Mouse (Mus musculus): ENCODE results near the gene Erc2. TPM values are rescaled to one million over a fixed set of nuclear protein-coding genes. Genes with fewer than 3 reads are reported as not detected.

The Erc2 gene
- polyA plus RNA-seq, 1 experiment: 0.89 TPM

GRCm38 (mm10) chr14:27808080-27808479, 185.9 kb downstream of the Erc2 start:
- 2% methylated on average over 9 of the region's 9 CpGs for WGBS
- TF ChIP-seq POLR2A (IDR thresholded peaks at IDR 0.05; ENCODE audit: low read depth, low read length) (no peak), CTCF (IDR thresholded peaks at IDR 0.05; ENCODE audit: extremely low read depth, insufficient read length, insufficient replicate concordance, low read depth, low read length) (peak; percentile 60; the same call in 1 of the 2 replicates)
- Histone ChIP-seq H3K27ac (ENCODE audit: insufficient read depth, low read depth, low read length) (no peak overlapping the region), H3K27me3 (ENCODE audit: control insufficient read depth, insufficient read depth, low read length) (no peaks in the 10 kb centered on the region), H3K4me3 (ENCODE audit: low read depth, low read length) (no peak overlapping the region), H3K4me1 (ENCODE audit: control insufficient read depth, insufficient read depth, insufficient read length, low read length) (no peaks in the 10 kb centered on the region), H3K36me3 (ENCODE audit: control insufficient read depth, insufficient read depth, low read length) (no peaks in the 10 kb centered on the region)

DNA sequence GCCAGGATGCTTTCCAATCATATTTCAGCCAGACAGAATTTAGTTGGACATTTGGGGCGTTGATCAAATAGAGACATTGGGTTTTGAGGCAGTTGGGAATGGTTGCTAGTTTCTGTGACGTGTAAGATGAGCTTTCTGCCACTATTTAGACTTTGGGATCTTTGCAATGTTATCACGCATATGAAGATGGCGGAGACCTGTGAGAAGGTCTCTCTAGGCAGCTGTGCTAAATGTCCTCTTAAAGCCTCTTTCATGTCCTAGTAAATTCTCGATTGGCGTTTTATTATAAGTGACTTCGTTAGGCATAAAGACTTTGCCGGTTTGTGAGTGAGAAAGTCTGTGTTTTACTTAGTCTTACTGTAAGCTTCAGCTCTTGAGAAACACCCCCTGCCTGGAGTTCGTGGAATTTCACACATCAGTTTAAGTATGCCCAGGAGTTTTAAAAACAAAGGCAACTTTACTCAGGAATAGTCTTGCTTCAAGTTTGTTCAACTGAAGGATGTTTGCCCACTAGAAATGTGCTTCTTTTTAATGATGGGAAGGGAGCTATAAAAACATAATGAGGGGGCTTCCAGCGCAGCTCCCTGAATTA, 186.4 kb downstream of the Erc2 start:
- Histone ChIP-seq H3K4me1 (ENCODE audit: control insufficient read depth, insufficient read depth, insufficient read length, low read length) (no peaks in the 10 kb centered on the region), H3K27ac (ENCODE audit: insufficient read depth, low read depth, low read length) (no peak overlapping the region), H3K4me3 (ENCODE audit: low read depth, low read length) (no peak overlapping the region), H3K36me3 (ENCODE audit: control insufficient read depth, insufficient read depth, low read length) (no peaks in the 10 kb centered on the region), H3K27me3 (ENCODE audit: control insufficient read depth, insufficient read depth, low read length) (no peaks in the 10 kb centered on the region)
- TF ChIP-seq CTCF (IDR thresholded peaks at IDR 0.05; ENCODE audit: extremely low read depth, insufficient read length, insufficient replicate concordance, low read depth, low read length): no peak
- no peak for TF ChIP-seq POLR2A (IDR thresholded peaks at IDR 0.05; ENCODE audit: low read depth, low read length)
- WGBS: 54% methylated on average over 10 of the region's 10 CpGs

- H3K27me3 ChIP-seq (ENCODE audit: control insufficient read depth, insufficient read depth, low read length): no peaks in the 10 kb centered on the region
- no peaks in the 10 kb centered on the region for H3K4me1 ChIP-seq (ENCODE audit: control insufficient read depth, insufficient read depth, insufficient read length, low read length)
- TF ChIP-seq POLR2A (IDR thresholded peaks at IDR 0.05; ENCODE audit: low read depth, low read length): no peak
- no peak for TF ChIP-seq CTCF (IDR thresholded peaks at IDR 0.05; ENCODE audit: extremely low read depth, insufficient read length, insufficient replicate concordance, low read depth, low read length)
- WGBS: 47% methylated on average over 7 of the region's 7 CpGs
- H3K27ac ChIP-seq (ENCODE audit: insufficient read depth, low read depth, low read length): no peak overlapping the region
- H3K4me3 ChIP-seq (ENCODE audit: low read depth, low read length): no peak overlapping the region
- no peaks in the 10 kb centered on the region for H3K36me3 ChIP-seq (ENCODE audit: control insufficient read depth, insufficient read depth, low read length)
Measured at GRCm38 (mm10) chr14:27810790-27811189, 188.6 kb downstream of the Erc2 start.

DNA sequence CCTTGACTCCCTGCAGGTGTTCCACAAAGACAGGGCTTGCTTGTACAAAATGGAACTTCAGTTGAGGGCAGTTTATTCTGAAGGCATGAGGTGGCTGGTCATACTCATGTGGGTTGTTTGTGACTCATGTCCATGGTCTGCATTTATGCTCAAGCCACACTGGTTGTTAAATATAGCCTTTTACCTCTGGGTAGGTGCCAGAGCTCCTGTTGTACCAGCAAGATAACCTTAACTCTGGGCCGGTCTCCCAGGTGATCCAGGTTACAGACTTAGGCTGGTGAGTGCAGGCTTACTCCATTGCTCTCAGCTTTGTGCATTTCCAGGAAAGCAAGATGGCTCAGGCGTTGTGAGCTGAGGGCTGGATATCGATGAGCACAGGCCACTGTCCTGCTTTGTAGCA, 189.4 kb downstream of the Erc2 start:
- WGBS: 79% methylated on average over 3 of the region's 3 CpGs
- H3K36me3 ChIP-seq (ENCODE audit: control insufficient read depth, insufficient read depth, low read length): no peaks in the 10 kb centered on the region
- H3K27ac ChIP-seq (ENCODE audit: insufficient read depth, low read depth, low read length): no peak overlapping the region
- H3K27me3 ChIP-seq (ENCODE audit: control insufficient read depth, insufficient read depth, low read length): no peaks in the 10 kb centered on the region
- TF ChIP-seq CTCF (IDR thresholded peaks at IDR 0.05; ENCODE audit: extremely low read depth, insufficient read length, insufficient replicate concordance, low read depth, low read length) (no peak), POLR2A (IDR thresholded peaks at IDR 0.05; ENCODE audit: low read depth, low read length) (no peak)
- no peak overlapping the region for H3K4me3 ChIP-seq (ENCODE audit: low read depth, low read length)
- no peaks in the 10 kb centered on the region for H3K4me1 ChIP-seq (ENCODE audit: control insufficient read depth, insufficient read depth, insufficient read length, low read length)

DNA sequence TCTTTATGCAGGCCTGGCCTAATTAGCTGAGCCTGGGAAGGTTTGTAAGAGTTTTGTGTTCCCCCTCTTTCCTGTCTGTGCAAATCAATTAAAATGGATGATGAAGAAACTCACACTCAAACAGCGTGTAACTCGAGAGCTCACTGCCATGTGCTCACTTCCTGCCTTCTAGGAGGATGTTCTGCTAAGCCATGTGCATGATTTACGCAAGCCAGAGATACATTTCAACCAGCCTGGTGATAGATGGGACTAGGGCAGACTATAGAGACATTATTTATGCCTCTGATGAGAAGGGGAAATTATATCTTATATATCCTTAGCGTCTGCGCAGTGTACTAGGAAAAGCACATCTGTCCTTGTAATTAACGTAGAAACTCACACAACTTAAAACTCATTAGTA, 193.5 kb downstream of the Erc2 start:
- no peak overlapping the region for H3K4me3 ChIP-seq (ENCODE audit: low read depth, low read length)
- H3K27ac ChIP-seq (ENCODE audit: insufficient read depth, low read depth, low read length): no peak overlapping the region
- WGBS: 86% methylated on average over 6 of the region's 6 CpGs
- no peaks in the 10 kb centered on the region for H3K4me1 ChIP-seq (ENCODE audit: control insufficient read depth, insufficient read depth, insufficient read length, low read length)
- no peak for TF ChIP-seq POLR2A (IDR thresholded peaks at IDR 0.05; ENCODE audit: low read depth, low read length)
- TF ChIP-seq CTCF (IDR thresholded peaks at IDR 0.05; ENCODE audit: extremely low read depth, insufficient read length, insufficient replicate concordance, low read depth, low read length): no peak
- H3K36me3 ChIP-seq (ENCODE audit: control insufficient read depth, insufficient read depth, low read length): no peaks in the 10 kb centered on the region
- no peaks in the 10 kb centered on the region for H3K27me3 ChIP-seq (ENCODE audit: control insufficient read depth, insufficient read depth, low read length)

- H3K27ac ChIP-seq (ENCODE audit: insufficient read depth, low read depth, low read length): no peak overlapping the region
- TF ChIP-seq CTCF (IDR thresholded peaks at IDR 0.05; ENCODE audit: extremely low read depth, insufficient read length, insufficient replicate concordance, low read depth, low read length) (no peak), POLR2A (IDR thresholded peaks at IDR 0.05; ENCODE audit: low read depth, low read length) (no peak)
- WGBS: 93% methylated on average over 5 of the region's 5 CpGs
- H3K27me3 ChIP-seq (ENCODE audit: control insufficient read depth, insufficient read depth, low read length): no peaks in the 10 kb centered on the region
- H3K36me3 ChIP-seq (ENCODE audit: control insufficient read depth, insufficient read depth, low read length): no peaks in the 10 kb centered on the region
- H3K4me3 ChIP-seq (ENCODE audit: low read depth, low read length): no peak overlapping the region
- H3K4me1 ChIP-seq (ENCODE audit: control insufficient read depth, insufficient read depth, insufficient read length, low read length): 0 out of 2 replicates have a peak, but pooled peaks cover 5% of the 10 kb centered on the region
Measured at GRCm38 (mm10) chr14:27818986-27819385, 196.8 kb downstream of the Erc2 start.

- H3K36me3 ChIP-seq (ENCODE audit: control insufficient read depth, insufficient read depth, low read length): no peaks in the 10 kb centered on the region
- no peaks in the 10 kb centered on the region for H3K27me3 ChIP-seq (ENCODE audit: control insufficient read depth, insufficient read depth, low read length)
- TF ChIP-seq CTCF (IDR thresholded peaks at IDR 0.05; ENCODE audit: extremely low read depth, insufficient read length, insufficient replicate concordance, low read depth, low read length): no peak
- H3K27ac ChIP-seq (ENCODE audit: insufficient read depth, low read depth, low read length): no peak overlapping the region
- no peak overlapping the region for H3K4me3 ChIP-seq (ENCODE audit: low read depth, low read length)
- H3K4me1 ChIP-seq (ENCODE audit: control insufficient read depth, insufficient read depth, insufficient read length, low read length): 0 out of 2 replicates have a peak, but pooled peaks cover 5% of the 10 kb centered on the region
Measured at GRCm38 (mm10) chr14:27821801-27822200, 199.6 kb downstream of the Erc2 start.
